Mouse (Mus musculus): ENCODE data around the gene Plxnb2.
A peak's percentile ranks its signal among the peaks of the same experiment; 100 is the strongest.

Plxnb2 gene

GRCm38 (mm10) chr15:89149271-89150040 is 31.1 kb downstream of the Plxnb2 start, which contains the start of gene Mapk11:
Mapk11 (minus strand) TSS chr15:89149628.
- peak; percentile 83 for DNase-seq (ENCODE audit: low read depth, low spot score)

GRCm38 (mm10) chr15:89148496-89149270 is 31.9 kb downstream of the Plxnb2 start:
- DNase-seq (ENCODE audit: low read depth, low spot score): peak; percentile 19

GRCm38 (mm10) chr15:89147895-89148294 is 32.7 kb downstream of the Plxnb2 start:
- peak; percentile 36 for DNase-seq (ENCODE audit: low read depth, low spot score)

DNA sequence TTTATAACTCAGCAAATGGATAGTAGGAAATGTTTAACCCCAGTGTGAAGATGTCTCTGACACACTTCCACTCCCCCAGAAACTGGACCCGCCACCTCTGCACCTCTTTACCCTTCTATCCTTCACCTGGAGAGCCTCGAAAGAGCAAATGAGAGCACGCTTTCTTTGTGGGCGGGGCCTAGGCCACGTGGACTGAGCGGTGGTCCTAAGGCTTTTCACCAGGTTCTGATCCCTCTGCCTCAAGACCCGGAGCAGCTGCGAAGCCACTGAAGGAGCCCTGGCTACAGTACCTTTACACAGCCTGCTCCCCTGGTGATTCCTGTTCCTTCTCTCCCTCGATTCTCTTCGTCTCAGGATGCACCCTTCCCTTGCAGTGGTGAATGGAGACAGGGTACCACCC is 33.1 kb downstream of the Plxnb2 start:
- no peak for DNase-seq (ENCODE audit: low read depth, low spot score)

GRCm38 (mm10) chr15:89147024-89147423 is 33.6 kb downstream of the Plxnb2 start:
- peak; percentile 91 for DNase-seq (ENCODE audit: low read depth, low spot score)

- DNase-seq (ENCODE audit: low read depth, low spot score): peak; percentile 79
Measured at GRCm38 (mm10) chr15:89146537-89146936, 34.1 kb downstream of the Plxnb2 start.

DNA sequence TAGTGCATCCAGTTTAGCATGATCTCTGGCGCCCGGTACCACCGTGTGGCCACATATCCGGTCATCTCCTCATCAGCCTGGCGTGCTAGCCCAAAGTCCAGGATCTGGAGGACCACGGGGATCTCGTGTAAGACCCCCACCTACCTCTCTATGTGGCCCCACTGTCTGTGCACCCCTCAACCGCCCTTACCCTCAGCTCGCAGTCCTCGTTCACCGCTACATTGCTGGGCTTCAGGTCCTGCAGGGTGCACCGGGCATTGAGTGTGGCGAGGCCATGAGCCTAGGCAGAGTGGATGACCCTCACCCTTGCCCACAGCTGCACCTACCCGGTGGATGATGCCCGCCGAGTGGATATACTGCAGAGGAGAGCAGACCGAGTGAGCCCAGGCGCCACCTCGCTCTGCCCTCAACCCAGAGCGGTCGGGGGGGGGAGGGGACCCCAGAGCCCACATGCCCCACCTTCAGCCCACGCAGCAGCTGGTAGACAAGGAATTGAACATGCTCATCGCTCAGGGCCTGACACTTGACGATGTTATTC is 34.7 kb downstream of the Plxnb2 start:
- peak; percentile 18 for DNase-seq (ENCODE audit: low read depth, low spot score)

DNA sequence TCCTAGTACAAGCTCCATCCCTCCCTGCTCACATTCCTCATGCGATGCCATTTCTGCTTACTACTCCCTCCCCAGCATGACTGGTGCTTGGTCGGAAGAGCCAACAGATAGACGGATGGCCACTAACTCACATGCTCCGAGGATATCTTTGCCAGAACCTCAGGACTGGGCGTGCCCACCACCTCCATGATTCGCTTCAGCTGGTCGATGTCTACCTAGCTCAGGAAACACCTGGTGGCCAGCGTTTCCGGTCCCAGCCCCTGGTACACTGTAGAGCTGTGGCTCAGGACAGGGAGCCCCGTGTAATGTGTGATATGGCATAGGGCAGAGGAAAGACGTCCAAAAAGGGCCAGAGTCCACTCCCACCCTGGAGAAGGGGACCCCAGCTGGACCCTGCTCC is 35.6 kb downstream of the Plxnb2 start:
- DNase-seq (ENCODE audit: low read depth, low spot score): no peak

- no peak for DNase-seq (ENCODE audit: low read depth, low spot score)
Measured at GRCm38 (mm10) chr15:89143134-89143533, 37.5 kb downstream of the Plxnb2 start.

- DNase-seq (ENCODE audit: low read depth, low spot score): no peak
Measured at GRCm38 (mm10) chr15:89141905-89142304, 38.7 kb downstream of the Plxnb2 start.

GRCm38 (mm10) chr15:89141443-89141842 is 39.1 kb downstream of the Plxnb2 start:
- DNase-seq (ENCODE audit: low read depth, low spot score): no peak

- DNase-seq (ENCODE audit: low read depth, low spot score): peak; percentile 33
Measured at GRCm38 (mm10) chr15:89140659-89141252, 39.8 kb downstream of the Plxnb2 start, which contains the start of gene Mapk12. Mapk12 (minus strand) TSS chr15:89140703.

- DNase-seq (ENCODE audit: low read depth, low spot score): peak; percentile 34
Measured at GRCm38 (mm10) chr15:89140048-89140658, 40.4 kb downstream of the Plxnb2 start.

- DNase-seq (ENCODE audit: low read depth, low spot score): no peak
Measured at GRCm38 (mm10) chr15:89138531-89138930, 42.1 kb downstream of the Plxnb2 start.

DNA sequence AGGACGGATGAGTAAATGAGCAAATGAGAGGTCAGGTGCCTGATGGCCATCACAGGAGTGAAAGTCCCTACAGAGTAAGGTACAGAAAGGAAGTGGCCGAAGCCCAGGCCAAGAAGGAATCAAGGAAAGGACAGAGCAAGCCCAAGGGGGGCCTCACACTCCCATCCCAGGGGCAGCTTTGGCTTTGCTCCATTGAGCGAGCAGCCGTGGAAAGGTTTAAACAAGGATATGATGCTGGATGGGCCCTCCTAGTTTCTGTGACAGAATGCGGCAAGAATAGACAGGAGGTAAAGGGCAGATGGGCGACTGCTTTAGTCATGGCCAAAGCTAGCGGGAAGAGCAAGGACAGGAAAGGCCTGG is 42.6 kb downstream of the Plxnb2 start:
- no peak for DNase-seq (ENCODE audit: low read depth, low spot score)

DNA sequence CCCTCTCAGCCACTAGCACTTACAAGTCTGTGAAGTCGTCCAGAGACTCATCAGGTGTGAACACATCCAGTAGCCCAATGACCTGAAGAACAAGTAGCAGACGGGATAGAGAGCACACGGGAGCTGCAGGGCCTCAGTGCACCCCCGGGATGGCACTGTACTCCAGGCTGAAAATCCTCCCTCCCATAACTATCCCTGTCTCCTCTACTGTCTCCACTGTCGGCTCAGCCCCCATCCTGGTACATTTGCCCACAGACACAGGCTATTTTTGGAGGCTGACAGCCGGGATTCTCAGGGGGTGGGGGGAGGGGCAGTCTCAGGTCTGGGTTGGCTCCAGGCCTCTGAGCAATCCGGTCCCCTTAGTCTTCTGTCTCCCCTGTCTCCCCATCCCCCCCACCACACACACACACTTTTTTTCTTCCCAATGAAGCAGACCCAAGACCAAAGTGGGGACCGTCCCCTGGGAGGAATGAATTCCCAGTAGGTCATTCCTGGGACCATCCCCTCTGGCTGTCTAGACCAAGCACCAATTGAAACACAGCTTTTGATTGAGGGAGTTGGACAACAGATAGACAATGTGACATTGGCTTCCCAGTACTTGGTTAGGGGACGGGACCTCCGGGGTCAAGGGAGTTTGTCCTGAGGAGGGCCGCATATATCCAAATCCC is 43.1 kb downstream of the Plxnb2 start:
- no peak for DNase-seq (ENCODE audit: low read depth, low spot score)

GRCm38 (mm10) chr15:89136461-89137155 is 44.0 kb downstream of the Plxnb2 start:
- DNase-seq (ENCODE audit: low read depth, low spot score): no peak

GRCm38 (mm10) chr15:89131316-89131715 is 49.3 kb downstream of the Plxnb2 start:
- DNase-seq (ENCODE audit: low read depth, low spot score): peak; percentile 89

DNA sequence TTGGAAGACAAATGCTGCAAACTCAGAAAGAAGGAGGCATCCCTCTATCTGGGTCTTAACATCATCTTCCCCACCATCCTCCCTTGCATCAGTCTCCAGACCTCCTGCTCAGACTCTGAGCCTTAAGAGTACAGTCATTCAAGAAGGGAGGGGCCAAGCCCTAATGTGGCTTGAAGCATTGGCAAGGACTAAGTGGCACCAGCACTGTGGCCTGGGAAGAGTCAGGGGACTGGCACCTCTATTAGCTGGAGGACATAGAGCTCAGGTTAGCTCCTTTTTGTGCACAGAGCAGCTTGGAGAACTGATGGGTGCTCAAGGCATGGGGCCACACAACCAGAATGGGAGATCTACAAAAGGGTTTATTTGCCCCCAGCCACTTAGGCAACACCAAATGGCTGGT is 50.3 kb downstream of the Plxnb2 start:
- DNase-seq (ENCODE audit: low read depth, low spot score): no peak

Data from CD4-positive helper T cell, adult 2 months (primary cell).